Mouse (Mus musculus): ENCODE measurements at regions not wholly inside any gene's neighbourhood (a gene's known extent, or its start where the extent isn't known, plus 50 kb on each side); places are given as distances from the start of the nearest gene placed in this dataset.
A peak's percentile ranks its signal among the peaks of the same experiment; 100 is the strongest.

DNA sequence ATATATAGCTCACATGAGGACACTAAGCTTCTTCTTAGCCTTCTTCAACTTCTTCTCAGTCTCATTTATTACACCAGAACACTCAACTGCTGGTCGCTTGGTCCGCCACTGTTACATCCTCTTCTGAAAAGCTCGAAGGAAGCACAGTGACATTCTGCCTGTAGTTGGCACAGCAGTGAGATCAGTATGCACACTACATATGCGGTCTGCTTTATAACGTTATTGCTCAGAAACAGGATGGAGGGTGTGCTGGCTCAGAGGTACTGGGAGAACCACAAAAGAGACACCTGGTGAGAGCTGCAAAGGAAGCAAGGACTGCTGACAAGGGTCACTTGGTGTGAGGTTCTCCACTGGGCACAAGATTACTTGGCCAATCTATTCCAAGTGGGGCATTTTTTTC lies 179.5 kb downstream of the Ets1 start:
- peak; percentile 53 to 72 for DNase-seq

DNA sequence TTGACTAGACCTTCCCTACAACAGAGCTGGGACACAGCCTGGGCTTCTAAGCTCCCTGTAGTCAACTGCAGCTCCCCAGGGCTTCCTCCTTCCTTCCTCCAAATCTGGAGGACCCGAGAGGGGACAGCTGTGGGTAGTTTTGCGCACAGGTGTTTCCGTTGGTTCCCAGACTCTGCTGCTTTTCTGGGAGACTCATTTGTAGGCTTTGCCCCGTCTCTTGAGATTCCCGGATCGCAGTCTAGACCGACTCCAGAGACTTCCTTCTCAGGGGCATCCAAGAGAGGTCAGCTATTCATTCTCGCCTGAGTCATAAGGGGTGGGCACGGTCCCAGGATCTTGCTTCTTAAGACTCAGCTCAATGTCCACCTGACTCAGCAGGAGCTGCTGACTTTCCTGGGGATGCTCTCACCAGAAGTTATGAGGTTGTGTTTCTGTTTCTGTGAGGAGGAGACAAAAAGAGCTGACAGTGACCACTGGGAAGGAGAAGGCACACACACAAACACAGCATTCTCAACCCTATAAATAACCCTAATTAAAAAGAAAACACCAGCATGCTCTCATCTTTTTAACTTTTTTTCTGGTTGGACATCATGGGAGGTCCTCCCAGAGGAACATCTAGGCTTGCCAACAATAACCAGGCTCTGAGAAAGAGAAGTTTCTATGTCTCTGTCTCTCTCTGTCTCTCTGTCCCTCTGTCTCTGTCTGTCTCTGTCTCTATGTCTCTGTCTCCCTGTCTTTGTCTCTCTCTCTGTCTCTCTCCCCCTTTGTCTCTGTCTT lies 180.8 kb downstream of the Ets1 start:
- peak; percentile 34 to 58 for DNase-seq

GRCm38 (mm10) chr9:32817442-32818358 lies 181.7 kb downstream of the Ets1 start:
- DNase-seq = no peak

DNA sequence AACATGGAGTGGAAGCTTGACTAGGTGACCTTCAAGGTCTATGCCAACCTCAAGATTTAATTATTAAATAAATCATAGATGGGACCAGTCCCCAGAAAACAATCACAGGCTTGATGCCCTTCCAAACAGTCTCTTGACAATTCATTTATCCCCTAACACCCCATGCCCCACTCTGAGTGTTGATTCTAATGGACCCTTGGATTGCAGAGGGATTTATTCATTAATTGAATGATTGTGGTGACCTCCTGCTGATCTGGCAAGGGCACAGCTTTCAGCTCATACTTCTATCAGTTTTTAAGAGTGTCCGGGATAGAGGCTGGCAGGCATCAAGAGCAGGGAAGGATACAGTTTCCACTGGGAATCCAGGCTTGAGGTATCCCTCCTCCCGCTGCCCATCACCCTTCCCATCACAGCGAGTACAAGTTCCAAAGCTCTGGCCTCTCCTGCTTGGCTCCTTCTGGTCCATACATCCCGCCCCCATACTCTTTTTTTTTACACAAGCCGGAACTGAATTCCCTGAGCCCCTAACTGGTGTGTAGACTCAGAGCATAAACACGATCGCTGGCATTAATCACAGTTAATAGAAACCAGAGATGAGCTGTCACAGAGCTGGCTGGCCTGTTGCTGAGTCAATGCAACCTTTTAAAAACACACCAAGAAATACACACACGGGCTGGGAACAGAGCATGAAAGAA lies 187.6 kb downstream of the Ets1 start:
- no peak for DNase-seq

- no peak for DNase-seq
These were observed 188.1 kb downstream of the Ets1 start for GRCm38 (mm10) chr9:32824134-32824531.

DNA sequence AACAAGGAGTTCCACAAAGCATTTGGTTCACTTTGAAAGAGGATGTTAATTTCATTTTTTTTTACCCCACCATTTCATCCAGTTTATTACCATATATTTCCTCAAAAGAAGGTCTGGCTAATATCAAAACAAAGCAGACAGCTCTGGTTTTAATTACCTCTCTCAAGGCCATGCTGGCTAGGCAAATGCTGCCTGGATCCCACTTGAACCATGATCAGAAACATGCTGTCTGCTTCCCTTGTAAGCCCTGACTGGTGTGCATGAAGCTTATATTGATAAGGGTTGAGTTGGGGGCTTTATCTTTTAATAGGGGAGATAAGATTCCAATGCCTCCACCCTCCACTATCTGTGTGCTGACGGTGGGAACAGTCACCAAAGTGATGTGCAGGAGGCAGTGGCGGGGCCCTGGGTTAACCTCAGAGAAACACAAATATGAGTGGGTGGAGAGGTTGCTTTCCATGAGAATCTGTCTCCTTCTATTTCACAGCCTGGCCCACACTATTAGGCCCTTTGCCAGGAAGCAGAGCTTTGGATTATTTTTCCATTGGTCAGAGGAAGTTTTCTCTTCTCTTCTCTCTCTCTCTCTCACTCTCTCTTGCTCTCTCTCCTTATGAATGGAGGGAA lies 194.4 kb downstream of the Ets1 start:
- DNase-seq = no peak

DNA sequence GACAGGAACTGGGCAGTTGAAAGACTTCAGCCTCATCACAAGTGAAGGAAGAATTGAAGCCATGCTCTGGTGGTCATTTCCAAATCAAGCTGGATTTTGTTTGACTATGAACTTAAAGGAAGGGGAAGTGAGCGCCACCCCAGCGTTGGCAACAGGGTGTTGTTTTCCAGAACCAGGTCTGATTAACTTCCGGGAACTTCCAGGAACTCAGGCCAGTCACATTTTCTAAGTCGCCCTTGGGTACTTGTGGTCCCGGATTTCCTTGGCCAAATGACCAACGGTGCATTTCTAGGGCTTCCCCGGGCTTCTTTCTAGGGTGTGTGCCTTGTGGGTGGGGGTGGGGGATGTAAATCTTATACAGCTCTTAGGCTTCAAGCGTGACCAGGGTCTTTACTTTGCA lies 197.4 kb downstream of the Ets1 start:
- no peak for DNase-seq

DNA sequence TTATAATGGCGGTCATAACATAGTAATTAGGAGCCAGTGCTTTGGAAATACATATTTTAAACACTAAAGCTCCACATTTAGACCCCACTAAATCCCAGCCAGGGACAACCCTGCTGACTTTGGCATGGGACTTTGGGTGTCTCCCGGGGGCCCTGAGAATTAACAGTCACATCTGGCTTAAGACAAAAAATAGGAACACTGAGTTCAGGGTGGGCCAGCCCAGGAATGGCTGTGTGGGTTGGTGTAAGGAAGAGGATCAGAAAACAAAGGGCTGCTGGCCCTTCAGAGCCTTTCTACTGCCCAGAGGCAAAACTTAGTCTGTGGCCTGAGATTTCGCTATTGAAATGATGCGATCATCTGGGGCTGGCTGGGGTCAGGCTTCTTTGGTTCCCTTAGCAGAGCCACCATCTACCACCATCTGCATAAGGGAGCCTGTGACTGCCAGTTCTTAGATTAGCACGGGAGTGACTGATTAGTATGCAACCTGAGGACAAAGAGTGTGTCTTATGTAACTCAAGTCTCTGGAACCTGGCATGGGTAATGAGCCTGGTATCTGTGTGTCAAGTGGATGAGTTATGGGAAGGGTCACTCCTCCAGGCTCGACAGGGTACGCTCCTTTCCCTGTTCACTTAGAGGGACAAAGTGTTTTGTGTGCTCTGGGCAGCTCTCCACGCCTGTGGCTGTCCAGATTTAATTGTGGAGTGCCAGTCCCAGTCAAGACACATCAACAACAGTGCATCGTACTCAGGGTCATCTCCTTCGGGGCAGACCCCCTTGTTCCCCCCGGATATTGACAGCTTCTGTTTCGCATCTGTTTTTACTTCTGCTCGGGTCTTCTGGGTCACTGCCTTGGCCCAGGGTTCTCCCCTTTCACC lies 199.0 kb downstream of the Ets1 start:
- no peak for DNase-seq

DNA sequence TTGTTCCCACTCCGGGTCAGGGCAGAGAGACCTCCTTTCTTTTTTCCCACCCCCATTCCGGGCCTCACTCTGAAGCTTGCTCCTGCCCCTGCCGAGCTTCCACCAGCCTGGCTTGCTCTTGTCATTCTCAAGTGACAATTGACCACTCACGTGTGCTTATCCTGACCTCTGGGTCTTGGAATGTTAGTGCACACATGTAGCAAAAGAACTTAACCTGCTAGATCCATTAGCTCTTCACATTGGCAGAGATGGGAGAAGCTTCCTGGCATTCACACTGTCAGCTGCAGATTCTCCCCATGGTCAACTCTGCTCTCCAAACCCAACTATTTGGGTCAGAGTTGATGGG lies 199.6 kb downstream of the Ets1 start:
- DNase-seq = no peak

DNA sequence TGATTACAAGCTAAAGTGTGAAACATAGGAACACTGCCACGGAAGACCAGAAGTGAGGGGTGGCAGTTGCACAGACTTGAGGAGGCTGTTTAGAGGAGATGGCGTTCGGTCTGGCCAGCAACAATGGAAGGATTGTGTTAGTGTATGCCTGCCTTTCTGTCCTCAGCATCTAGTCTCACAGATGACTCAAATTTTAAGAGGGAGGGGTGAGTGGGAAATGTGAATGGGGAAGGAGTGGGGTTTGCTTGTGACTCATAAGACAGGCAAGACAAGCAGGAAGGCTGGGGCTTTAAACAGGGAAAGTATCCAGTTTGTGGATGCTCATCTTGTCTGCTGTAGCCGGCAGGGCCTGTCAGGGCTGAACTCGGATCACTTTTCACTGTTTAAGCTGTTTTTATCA lies 200.3 kb downstream of the Ets1 start:
- no peak for DNase-seq

DNA sequence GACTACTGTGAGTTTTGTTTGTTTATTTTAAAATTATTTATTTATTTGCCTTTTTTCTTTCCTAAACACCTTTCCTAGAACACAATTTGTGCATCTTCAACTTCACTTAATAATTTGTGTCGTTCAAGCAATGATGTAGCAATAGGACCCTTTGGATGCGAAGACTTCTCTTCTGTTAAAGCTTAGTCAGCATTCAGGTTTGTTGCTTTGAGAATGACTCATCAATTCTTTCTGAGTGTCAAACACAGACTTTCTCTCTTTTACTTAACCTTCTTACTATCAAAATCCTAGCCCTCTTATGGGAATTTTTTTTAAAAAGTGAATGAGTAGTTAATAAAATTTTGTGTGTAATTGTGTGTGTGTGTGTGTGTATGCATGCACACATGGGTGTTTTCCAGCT lies 211.3 kb downstream of the Ets1 start:
- no peak for DNase-seq

GRCm38 (mm10) chr9:32852282-32852681 lies 216.3 kb downstream of the Ets1 start:
- DNase-seq = no peak

DNA sequence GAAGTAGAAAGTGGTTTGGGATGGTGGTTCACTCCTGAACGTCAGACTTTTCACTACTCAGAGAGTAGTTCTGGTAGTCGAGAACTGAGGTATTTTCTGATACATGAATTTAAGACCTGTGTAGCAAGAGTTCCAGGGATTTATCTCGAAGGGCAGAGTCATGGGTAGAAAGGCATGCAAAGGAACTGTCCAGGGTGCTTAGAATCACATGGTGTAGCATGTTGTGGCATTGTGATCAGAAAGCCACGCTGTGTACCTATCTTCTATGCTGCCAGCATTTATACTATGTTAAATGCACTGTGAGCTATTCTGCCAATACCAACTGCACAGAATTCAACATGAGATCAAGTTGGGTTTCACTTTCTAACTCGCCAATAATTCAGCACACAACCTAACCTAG lies 227.3 kb downstream of the Ets1 start:
- no peak for DNase-seq

GRCm38 (mm10) chr9:32868936-32869335 lies 232.9 kb downstream of the Ets1 start:
- no peak for DNase-seq

GRCm38 (mm10) chr9:32874306-32874875 lies 238.4 kb downstream of the Ets1 start:
- no peak for DNase-seq

DNA sequence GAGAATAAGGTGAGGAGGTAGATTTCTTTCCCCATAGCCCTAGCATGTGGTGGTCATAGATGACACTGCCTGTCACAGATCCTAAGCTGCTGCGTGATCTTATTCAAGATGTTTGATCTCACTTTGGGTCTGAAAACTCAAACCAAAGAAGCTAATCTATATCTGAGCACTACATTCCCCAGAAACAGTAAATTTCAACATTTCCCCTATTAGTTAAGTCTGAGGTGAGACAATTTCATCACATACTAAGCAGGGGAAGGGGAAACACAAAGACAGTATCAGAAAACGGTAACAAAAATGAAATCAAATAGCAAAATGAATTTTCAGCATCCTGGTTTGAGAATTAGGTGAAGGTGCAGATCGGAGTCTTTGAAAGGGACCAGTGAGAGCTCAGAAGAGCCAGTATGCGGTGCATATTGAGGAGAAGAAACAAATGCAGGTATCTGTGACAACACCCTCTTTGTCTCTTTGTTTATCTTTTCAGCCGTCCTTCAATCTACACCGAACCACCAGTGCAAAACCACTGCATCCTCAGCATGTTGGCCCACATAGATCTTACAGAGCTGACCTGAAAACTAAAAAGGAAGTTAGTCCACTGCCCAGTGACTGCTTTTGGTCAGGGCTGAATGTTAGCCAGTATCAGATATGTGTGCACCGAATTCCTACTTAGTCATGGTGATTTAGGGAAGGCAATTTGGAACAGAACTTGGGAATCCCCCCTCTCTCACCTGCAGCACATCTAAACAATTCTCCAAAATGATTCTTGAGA lies 247.0 kb downstream of the Ets1 start:
- DNase-seq = no peak

- no peak for DNase-seq
These were observed 250.1 kb downstream of the Ets1 start for GRCm38 (mm10) chr9:32886008-32886650.

DNA sequence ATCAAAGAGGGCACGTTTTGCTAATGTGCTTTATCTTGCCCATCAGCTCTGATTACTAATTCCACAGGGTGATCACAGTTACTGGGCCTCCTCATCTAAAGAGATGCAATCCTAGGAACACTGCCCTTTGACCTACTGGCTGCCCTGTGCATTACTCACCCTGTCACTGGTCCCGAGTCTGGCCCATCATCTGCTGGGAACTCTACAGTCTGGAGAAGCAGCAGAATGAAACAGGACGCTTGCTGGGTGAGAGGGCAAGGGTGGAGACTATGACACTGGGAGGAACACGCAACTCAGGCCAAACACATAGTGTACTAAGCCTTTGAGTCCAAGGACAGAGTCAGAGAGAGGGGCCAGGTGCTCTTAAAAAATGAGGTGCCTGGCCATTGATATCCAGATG lies 263.8 kb downstream of the Ets1 start:
- no peak for DNase-seq

DNA sequence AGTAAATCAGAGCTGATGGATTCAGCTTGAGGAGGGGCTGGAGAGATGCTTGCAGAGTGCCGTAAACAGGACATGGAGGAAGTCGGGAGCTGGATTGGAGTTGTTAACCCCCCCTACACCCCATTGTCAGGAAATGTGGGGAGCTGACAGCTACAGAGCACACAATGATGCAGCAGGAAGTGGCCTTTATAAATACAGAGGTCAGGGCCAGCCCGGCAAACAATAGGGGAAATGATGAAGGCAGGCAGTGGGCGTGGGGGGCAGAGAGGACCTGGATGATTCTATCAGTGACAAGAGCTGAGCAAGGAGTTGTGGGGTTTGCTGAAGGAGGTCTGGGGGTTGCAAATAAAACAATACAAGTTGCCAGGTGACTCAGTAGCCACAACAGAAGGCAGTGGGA lies 265.3 kb downstream of the Ets1 start:
- no peak for DNase-seq

GRCm38 (mm10) chr9:32906233-32906872 lies 270.3 kb downstream of the Ets1 start:
- DNase-seq = no peak

All from thymus, postnatal 36 days (tissue).